Mouse (Mus musculus): ENCODE results near the gene Tenm2. TPM values are rescaled to one million over a fixed set of nuclear protein-coding genes. Genes with fewer than 3 reads are reported as not detected.

Gene Tenm2
- total and polyA plus RNA-seq, 2 experiments from 2014 or later, result 41.8 to 91.3 TPM

DNA sequence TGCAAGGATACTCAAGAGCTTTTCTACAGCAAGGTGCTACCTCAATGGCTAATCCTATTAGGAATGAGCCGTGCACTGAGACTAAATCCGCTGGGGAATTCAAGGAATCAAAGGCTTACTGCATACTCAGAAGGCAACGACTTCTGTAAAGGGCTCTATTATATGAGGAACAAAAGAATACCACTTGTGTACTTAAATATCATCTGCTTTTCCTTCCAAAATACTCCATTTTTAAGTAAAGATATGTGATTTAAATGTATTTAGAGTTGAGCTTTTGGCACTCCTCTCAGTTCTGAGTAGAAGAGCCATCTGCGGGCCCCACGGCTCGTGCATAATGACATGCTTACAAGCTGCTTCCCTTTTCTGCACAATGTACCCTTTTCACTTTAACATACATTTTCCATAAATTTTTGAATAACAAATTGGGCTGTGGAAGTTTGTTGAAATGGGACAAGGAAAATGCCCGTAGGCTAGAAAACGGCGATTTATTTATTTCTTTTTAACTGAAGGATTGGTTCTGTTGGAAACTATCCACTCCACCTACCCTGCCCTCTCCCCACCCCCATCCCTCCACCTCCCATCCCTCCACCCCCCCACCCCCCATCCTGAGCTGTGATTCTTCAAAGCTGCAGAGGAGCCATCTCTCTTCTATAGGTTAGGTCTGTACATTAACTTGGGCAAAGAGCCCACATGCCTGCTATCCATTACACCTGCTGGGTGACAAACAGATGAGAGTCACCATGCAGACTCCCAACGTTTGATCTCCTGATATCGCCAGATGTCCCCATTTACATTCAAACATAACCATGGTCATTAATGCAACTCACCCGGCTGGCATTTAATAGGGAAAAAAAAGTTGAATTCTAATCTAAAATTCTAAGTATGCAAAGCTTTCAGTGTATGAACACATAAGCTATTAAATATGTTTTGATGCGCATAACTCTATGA is 81.6 kb downstream of the Tenm2 start:
- no peak overlapping the region for H3K4me2 ChIP-seq (ENCODE audit: low read depth)
- no peaks in the 10 kb centered on the region for H3K36me3 ChIP-seq (ENCODE audit: insufficient read depth)
- ATAC-seq (peak; percentile 92), DNase-seq (peak; percentile 83)
- WGBS, result 16% methylated on average over 13 of the region's 13 CpGs
- no peak for TF ChIP-seq CTCF (IDR thresholded peaks at IDR 0.05; ENCODE audit: low read depth)
- H3K27me3 ChIP-seq (ENCODE audit: insufficient read depth, low read length), result no peaks in the 10 kb centered on the region
- peak overlapping the region; percentile 73 for H3K27ac ChIP-seq (ENCODE audit: low read depth, low read length)
- no peaks in the 10 kb centered on the region for H3K9me3 ChIP-seq (ENCODE audit: low read length)
- no peak overlapping the region for H3K9ac ChIP-seq
- H3K4me3 ChIP-seq (ENCODE audit: low read depth, low read length), result no peak overlapping the region
- H3K4me1 ChIP-seq (ENCODE audit: insufficient read depth), result peaks cover 9% of the 10 kb centered on the region; the same call in 1 of the 2 replicates

DNA sequence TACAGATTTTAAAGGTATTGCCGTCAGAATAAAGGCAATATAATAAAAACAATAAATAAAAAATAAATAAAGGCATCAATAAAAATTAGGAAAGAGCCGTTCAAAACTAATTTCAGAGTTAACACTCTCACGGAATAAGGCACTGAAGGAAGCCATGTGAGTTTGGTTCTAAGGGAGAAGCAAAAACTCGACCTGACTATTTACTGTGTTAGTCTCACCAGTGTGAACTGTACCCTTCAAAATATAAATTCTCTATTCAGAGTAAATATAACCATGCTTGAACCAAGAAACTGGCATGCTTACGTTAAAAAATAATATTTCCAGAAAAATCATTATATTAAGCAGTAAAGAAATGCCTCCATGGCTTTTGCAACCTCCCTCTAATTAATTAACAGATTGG is 82.4 kb downstream of the Tenm2 start:
- H3K27ac ChIP-seq (ENCODE audit: low read depth, low read length), result peak overlapping the region; percentile 73; the same call in 1 of the 2 replicates
- TF ChIP-seq CTCF (IDR thresholded peaks at IDR 0.05; ENCODE audit: low read depth), result no peak
- ATAC-seq (no peak), DNase-seq (no peak)
- no peaks in the 10 kb centered on the region for H3K27me3 ChIP-seq (ENCODE audit: insufficient read depth, low read length)
- H3K4me3 ChIP-seq (ENCODE audit: low read depth, low read length), result no peak overlapping the region
- no peaks in the 10 kb centered on the region for H3K9me3 ChIP-seq (ENCODE audit: low read length)
- WGBS, result 21% methylated on average over 5 of the region's 5 CpGs
- H3K9ac ChIP-seq, result no peak overlapping the region
- peaks cover 9% of the 10 kb centered on the region; the same call in 1 of the 2 replicates for H3K4me1 ChIP-seq (ENCODE audit: insufficient read depth)
- H3K4me2 ChIP-seq (ENCODE audit: low read depth), result no peak overlapping the region
- H3K36me3 ChIP-seq (ENCODE audit: insufficient read depth), result no peaks in the 10 kb centered on the region

DNA sequence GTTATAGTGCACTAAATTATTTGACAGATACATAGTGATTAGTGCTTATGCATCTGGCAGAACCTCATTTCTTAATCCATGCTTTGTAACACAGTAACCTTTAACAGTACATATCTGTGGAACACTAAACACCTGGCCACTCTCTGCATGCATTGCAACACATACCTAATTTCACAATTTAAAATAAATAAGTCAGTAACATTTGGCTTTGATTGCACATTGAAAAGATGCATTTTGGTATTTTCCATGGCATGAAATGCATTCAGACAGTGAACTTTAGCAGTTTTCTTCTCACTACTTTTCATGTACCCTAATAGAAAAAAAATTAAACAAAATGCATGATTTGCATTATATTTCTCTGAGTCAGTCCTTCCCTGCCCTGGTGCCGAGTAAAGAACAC is 85.8 kb downstream of the Tenm2 start:
- Histone ChIP-seq H3K4me3 (ENCODE audit: low read depth, low read length) (no peak overlapping the region), H3K9me3 (ENCODE audit: low read length) (no peaks in the 10 kb centered on the region), H3K36me3 (ENCODE audit: insufficient read depth) (no peaks in the 10 kb centered on the region), H3K4me1 (ENCODE audit: insufficient read depth) (peaks cover 9% of the 10 kb centered on the region; the same call in 1 of the 2 replicates), H3K9ac (no peak overlapping the region), H3K27me3 (ENCODE audit: insufficient read depth, low read length) (no peaks in the 10 kb centered on the region), H3K27ac (ENCODE audit: low read depth, low read length) (no peak overlapping the region), H3K4me2 (ENCODE audit: low read depth) (no peak overlapping the region)
- no peak for DNase-seq
- 70% methylated on average over 1 of the region's 1 CpGs for WGBS
- no peak for TF ChIP-seq CTCF (IDR thresholded peaks at IDR 0.05; ENCODE audit: low read depth)
- ATAC-seq, result no peak

DNA sequence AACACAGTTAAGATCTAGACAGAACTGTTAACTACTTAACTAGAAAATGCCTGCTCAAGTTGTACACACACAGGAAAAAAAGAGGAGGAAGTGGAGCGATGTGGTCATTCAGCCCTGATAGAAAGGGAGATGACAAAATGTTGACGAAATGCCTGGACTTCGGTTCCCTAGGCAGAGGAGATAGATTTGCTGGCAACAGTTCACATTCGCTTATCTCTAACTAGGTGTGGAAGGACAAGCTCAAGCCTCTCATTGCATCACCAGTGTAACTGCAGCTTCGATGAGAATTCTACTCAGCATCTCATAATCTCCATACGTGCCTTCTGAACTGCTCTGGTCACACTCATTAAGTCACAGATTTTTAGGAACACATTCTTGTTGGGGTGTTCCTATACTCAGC is 91.8 kb downstream of the Tenm2 start:
- Histone ChIP-seq H3K27me3 (ENCODE audit: insufficient read depth, low read length) (no peaks in the 10 kb centered on the region), H3K27ac (ENCODE audit: low read depth, low read length) (0 out of 2 replicates have a peak overlapping the region, but pooled peaks have one; percentile 16), H3K9ac (no peak overlapping the region), H3K4me1 (ENCODE audit: insufficient read depth) (0 out of 2 replicates have a peak, but pooled peaks cover 7% of the 10 kb centered on the region), H3K36me3 (ENCODE audit: insufficient read depth) (no peaks in the 10 kb centered on the region), H3K9me3 (ENCODE audit: low read length) (no peaks in the 10 kb centered on the region), H3K4me2 (ENCODE audit: low read depth) (no peak overlapping the region), H3K4me3 (ENCODE audit: low read depth, low read length) (no peak overlapping the region)
- no peak for DNase-seq
- ATAC-seq, result no peak
- 57% methylated on average over 6 of the region's 6 CpGs for WGBS
- no peak for TF ChIP-seq CTCF (IDR thresholded peaks at IDR 0.05; ENCODE audit: low read depth)

DNA sequence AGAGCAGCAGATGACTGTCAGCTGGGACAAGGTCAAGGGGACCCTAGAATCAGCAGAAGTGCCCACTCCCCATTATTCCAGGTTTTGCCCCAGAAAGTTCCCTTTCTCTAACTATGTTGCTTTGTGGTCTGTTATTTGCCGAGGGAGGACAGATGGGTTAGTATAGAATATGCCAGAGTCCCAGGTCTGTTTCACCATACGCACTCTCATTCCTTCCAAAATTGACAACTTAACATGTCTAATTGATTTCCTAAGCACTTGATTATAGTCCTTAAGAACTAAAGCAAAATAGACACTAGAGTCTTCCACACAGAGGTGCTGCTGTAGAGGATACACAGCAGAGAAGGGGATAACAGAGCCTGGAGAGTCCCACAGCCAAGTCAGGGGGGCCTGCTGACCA is 92.3 kb downstream of the Tenm2 start:
- Histone ChIP-seq H3K27me3 (ENCODE audit: insufficient read depth, low read length) (no peaks in the 10 kb centered on the region), H3K27ac (ENCODE audit: low read depth, low read length) (0 out of 2 replicates have a peak overlapping the region, but pooled peaks have one; percentile 36), H3K9me3 (ENCODE audit: low read length) (no peaks in the 10 kb centered on the region), H3K4me3 (ENCODE audit: low read depth, low read length) (no peak overlapping the region), H3K9ac (no peak overlapping the region), H3K4me1 (ENCODE audit: insufficient read depth) (0 out of 2 replicates have a peak, but pooled peaks cover 7% of the 10 kb centered on the region), H3K36me3 (ENCODE audit: insufficient read depth) (no peaks in the 10 kb centered on the region), H3K4me2 (ENCODE audit: low read depth) (no peak overlapping the region)
- 44% methylated on average over 2 of the region's 2 CpGs for WGBS
- TF ChIP-seq CTCF (IDR thresholded peaks at IDR 0.05; ENCODE audit: low read depth), result no peak
- DNase-seq (no peak), ATAC-seq (no peak)

DNA sequence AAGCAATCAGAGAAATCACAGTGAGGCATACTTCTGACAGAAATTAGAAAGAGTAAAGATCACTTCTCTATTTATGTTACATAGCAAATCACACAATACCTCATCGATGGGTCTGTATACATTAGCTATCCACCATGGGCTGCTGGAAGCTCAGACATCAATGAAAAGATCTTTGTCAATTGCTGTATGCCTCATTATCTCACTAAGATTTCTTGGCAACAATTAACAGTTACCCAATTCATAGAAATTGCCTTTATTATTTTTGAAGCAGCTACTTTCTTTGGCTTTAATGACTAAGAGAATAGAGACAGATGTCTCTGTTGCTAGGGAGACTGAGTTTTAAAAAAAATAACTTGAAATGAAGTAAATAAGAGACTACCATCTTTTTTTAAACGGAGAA is 106.9 kb downstream of the Tenm2 start:
- 16% methylated on average over 2 of the region's 2 CpGs for WGBS
- Histone ChIP-seq H3K27ac (ENCODE audit: low read depth, low read length) (no peak overlapping the region), H3K36me3 (ENCODE audit: insufficient read depth) (no peaks in the 10 kb centered on the region; the same call in 1 of the 2 replicates)

DNA sequence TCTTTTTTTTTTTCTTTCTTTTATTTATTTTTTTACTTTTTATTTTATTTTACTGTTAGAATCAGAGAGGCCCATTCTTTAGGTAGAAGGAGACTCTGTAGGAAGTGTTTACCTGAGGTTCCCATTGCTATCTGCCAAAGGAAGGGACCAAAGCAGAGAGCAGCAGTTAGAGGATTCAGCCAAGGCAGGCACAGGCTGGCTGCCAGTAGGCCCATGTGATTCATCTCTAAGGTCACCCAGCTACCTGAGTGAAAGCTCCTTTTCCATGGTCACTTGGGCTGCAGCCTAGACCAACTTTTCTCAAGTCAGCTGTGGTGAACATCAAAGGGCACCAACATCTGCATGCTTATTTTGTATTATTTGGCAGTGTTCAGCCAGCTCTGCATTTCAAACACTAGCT is 117.7 kb downstream of the Tenm2 start:
- H3K9ac ChIP-seq, result no peak overlapping the region
- TF ChIP-seq CTCF (IDR thresholded peaks at IDR 0.05; ENCODE audit: low read depth), result no peak
- ATAC-seq, result no peak
- 0 out of 2 replicates have a peak, but pooled peaks cover 5% of the 10 kb centered on the region for H3K36me3 ChIP-seq (ENCODE audit: insufficient read depth)
- no peak overlapping the region for H3K27ac ChIP-seq (ENCODE audit: low read depth, low read length)
- no peak for DNase-seq
- H3K9me3 ChIP-seq (ENCODE audit: low read length), result no peaks in the 10 kb centered on the region
- H3K4me2 ChIP-seq (ENCODE audit: low read depth), result no peak overlapping the region
- no peaks in the 10 kb centered on the region for H3K27me3 ChIP-seq (ENCODE audit: insufficient read depth, low read length)
- H3K4me1 ChIP-seq (ENCODE audit: insufficient read depth), result no peaks in the 10 kb centered on the region
- no peak overlapping the region for H3K4me3 ChIP-seq (ENCODE audit: low read depth, low read length)

More for the DNA sequence above, 106.9 kb downstream of the Tenm2 start:
- H3K9ac ChIP-seq, result no peak overlapping the region
- H3K4me1 ChIP-seq (ENCODE audit: insufficient read depth), result no peaks in the 10 kb centered on the region
- H3K4me3 ChIP-seq (ENCODE audit: low read depth, low read length), result no peak overlapping the region
- no peak for ATAC-seq
- no peak for TF ChIP-seq CTCF (IDR thresholded peaks at IDR 0.05; ENCODE audit: low read depth)
- DNase-seq, result no peak
- no peaks in the 10 kb centered on the region for H3K27me3 ChIP-seq (ENCODE audit: insufficient read depth, low read length)
- H3K4me2 ChIP-seq (ENCODE audit: low read depth), result no peak overlapping the region
- H3K9me3 ChIP-seq (ENCODE audit: low read length), result no peaks in the 10 kb centered on the region
